Mouse (Mus musculus) olfactory bulb, adult 2 months (tissue): ENCODE results near the gene Cntnap4.

Experiments used
- CTCF ChIP-seq: fragments of 200-500 bp; IDR thresholded peaks from 2 replicates; pipeline ENCODE4 v1.5.1; 2012; ENCODE audit warnings: low read depth, mild to moderate bottlenecking, low read length, moderate library complexity; ENCODE audit not compliant: insufficient read depth
- POLR2A ChIP-seq: fragments of 200-500 bp; IDR thresholded peaks from 2 replicates; pipeline ENCODE4 v1.6.1; 2012; ENCODE audit warnings: mild to moderate bottlenecking, low read depth, low read length, moderate library complexity; ENCODE audit not compliant: insufficient read depth

DNA sequence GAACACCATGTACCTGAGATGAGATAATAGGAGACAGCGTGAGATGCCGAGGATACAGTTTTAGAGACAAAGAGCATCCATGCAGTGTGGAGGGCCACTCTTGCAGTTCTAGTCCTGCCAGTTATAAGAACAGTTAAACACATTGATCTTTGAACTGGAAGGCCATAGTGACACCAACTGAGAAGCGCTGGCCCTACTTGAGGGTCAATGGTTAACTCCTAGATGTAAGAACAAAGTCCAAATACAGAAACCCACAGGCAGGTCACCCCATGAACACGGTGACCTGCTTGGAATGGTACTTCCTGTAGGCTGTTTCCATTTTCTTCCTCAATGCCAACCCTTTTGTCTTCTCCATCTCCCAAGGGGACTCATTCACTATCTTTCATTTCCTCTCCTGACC lies 173.5 kb downstream of the Cntnap4 start:
- no peak for TF ChIP-seq CTCF
- TF ChIP-seq POLR2A, result no peak
